Mouse (Mus musculus): ENCODE measurements around the gene Tubb2b. TPM values are rescaled to one million over a fixed set of nuclear protein-coding genes. Genes with fewer than 3 reads are reported as not detected.
A peak's percentile ranks its signal among the peaks of the same experiment; 100 is the strongest.

The Tubb2b gene
- 66.5 and 77.7 TPM in 2 replicates for polyA plus RNA-seq (2016; fragmentation: Nextera tagmentation; extraction: Ambion mirVana)

DNA sequence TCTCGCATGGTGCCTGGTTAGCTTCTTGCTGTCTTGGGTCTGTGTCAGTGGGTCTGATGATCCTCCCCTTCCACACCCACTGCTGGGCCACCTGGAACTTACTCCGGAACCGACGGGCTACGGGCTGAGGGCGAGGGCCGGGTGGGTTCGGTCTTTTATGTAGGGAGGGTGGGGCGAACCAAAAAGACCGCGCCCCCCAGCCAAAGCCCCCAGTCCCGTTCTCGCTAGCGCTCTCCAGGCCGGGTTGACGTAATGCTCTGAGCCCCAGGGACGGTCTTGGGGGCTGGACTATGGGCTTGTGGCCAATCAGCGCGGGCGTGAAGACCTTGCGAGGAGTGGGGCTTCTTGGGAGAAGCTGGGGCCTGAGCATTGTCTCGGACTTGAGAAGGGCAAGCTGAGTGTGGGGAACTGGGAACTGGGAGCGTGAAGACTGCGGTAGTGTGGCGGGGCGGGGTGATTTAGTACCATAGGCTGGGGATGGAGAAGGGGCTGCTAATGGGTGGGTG, at the start of gene Tubb2b:
Gene Tubb2b, minus strand, starts transcription at position 241 of the 506 bp plus-strand sequence.
- WGBS, result 1% methylated on average over 26 of the region's 26 CpGs
- Histone ChIP-seq H3K27me3 (no peaks in the 10 kb centered on the region), H3K9me3 (no peaks in the 10 kb centered on the region), H3K36me3 (no peaks in the 10 kb centered on the region), H3K27ac (peak within 1 kb of the TSS; percentile 94), H3K4me2 (replicated peaks) (peak within 1 kb of the TSS; percentile 78), H3K9ac (peak within 1 kb of the TSS; percentile 62), H3K4me1 (peaks cover 41% of the 10 kb centered on the region), H3K4me3 (peak within 1 kb of the TSS; percentile 63)
- peak; percentile 92 for ATAC-seq (ENCODE audit: insufficient number of reproducible peaks, insufficient read depth, low FRiP score, low TSS enrichment)

DNA sequence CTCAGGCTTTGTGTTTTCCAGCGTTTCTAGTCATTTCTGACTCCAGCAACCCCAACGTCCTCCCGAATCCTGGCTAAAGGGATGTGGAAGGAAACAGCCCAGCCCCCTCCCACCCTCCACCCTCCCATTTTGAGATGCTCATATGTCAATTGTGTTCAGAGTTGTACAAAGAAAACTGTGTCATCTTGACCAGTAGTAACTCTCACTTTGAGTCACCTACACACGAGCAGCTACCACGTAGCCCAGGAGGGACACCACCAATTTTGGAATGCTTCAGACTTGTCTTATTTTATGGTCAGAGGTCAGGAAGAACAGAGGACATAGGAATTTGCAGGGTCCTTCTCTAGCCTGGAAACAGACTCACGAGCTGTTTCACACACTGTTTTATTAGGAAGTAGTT, 43.8 kb upstream of the Tubb2b start:
- no peak for ATAC-seq (ENCODE audit: insufficient number of reproducible peaks, insufficient read depth, low FRiP score, low TSS enrichment)
- H3K27ac ChIP-seq, result no peak overlapping the region
- WGBS, result 92% methylated on average over 6 of the region's 6 CpGs
- H3K4me2 ChIP-seq (replicated peaks), result no peak overlapping the region
- no peak overlapping the region for H3K4me3 ChIP-seq
- peaks cover 4% of the 10 kb centered on the region; the same call in 1 of the 2 replicates for H3K36me3 ChIP-seq
- no peaks in the 10 kb centered on the region for H3K4me1 ChIP-seq
- no peaks in the 10 kb centered on the region for H3K27me3 ChIP-seq
- H3K9me3 ChIP-seq, result no peaks in the 10 kb centered on the region
- H3K9ac ChIP-seq, result no peak overlapping the region

DNA sequence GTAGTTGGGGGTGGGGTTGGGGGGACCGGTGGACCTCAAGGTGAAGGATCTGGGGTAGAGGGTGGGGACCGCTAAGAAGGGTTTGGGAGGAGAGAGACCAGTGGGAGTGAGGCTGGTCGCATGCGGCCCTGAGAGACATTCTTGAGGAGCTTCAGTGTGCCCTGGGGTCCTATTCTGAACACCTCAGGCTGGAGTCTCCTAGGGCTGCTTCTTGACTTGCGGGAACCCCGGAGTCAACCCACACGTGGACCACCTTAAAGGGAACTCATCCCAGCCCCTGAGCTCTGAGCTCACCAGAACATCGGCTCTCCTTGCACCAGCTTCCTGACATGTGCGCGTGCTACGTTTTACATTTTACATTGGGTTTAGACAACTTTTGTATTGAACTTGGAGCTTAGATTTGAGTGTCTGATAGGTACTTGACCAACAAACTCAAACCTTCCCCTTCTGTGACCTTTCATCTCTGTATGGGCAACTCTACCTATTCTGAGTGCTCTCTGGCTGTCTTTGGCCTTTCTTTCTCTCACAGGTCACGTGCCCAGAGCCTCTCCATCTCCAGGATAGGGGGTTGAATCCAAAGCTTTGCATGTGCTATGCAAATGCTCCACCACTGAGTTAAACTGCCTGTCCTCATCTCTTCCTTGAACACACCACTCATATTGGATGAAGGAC, 33.2 kb upstream of the Tubb2b start:
- Histone ChIP-seq H3K9me3 (no peaks in the 10 kb centered on the region), H3K27ac (peak overlapping the region; percentile 92), H3K4me1 (peaks cover 12% of the 10 kb centered on the region), H3K27me3 (no peaks in the 10 kb centered on the region), H3K4me2 (replicated peaks) (peak overlapping the region; percentile 62), H3K36me3 (peaks cover 7% of the 10 kb centered on the region), H3K4me3 (peak overlapping the region; percentile 75), H3K9ac (peak overlapping the region; percentile 68)
- ATAC-seq (ENCODE audit: insufficient number of reproducible peaks, insufficient read depth, low FRiP score, low TSS enrichment), result peak; percentile 76
- WGBS, result 40% methylated on average over 12 of the region's 12 CpGs

DNA sequence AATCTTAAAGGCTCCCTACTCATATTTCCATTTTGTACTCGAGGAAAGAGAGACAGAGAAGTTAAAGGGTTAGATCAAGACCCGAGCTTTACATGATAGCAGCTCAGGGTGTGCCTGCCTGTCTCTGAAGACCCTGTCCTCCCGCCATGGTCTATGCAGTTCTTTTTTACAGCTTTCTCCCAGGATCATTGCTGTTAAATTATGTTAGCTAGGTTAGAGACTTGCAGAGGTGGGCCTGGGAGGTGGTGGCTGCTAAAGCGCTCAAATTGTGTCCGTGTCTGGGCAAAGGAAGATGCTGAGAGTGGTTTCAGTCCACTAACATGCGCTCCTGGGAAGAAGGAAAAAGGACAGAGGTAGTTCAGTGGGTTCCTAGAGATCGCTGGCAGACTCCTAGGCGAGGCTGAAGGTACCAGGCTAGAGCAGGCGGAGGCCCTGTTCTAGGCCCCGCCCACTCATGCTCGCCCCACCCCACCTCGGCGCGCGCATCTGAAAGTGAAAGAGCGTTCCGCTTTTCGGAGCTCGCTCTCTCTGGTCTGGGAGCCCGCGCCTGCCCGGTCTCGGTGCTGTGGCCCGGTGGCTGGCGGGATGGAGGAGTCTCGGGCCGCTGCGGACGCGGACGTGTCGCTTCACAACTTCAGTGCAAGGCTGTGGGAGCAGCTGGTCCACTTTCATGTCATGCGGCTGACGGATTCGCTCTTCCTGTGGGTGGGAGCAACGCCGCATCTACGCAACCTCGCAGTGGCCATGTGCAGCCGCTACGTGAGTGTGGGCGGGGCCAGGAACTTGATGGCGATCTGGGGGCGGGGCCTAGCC, 32.4 kb upstream of the Tubb2b start, which contains the start of gene Psmg4:
Gene Psmg4, plus strand, starts transcription at position 474 of the 813 bp plus-strand sequence.
- H3K9ac ChIP-seq, result peak within 1 kb of the TSS; percentile 68
- peaks cover 7% of the 10 kb centered on the region for H3K36me3 ChIP-seq
- no peaks in the 10 kb centered on the region for H3K27me3 ChIP-seq
- H3K4me3 ChIP-seq, result peak within 1 kb of the TSS; percentile 75
- 3% methylated on average over 44 of the region's 44 CpGs for WGBS
- peak within 1 kb of the TSS; percentile 92 for H3K27ac ChIP-seq
- peaks cover 12% of the 10 kb centered on the region for H3K4me1 ChIP-seq
- H3K4me2 ChIP-seq (replicated peaks), result peak within 1 kb of the TSS; percentile 62
- no peaks in the 10 kb centered on the region for H3K9me3 ChIP-seq
- peak; percentile 90 for ATAC-seq (ENCODE audit: insufficient number of reproducible peaks, insufficient read depth, low FRiP score, low TSS enrichment)

DNA sequence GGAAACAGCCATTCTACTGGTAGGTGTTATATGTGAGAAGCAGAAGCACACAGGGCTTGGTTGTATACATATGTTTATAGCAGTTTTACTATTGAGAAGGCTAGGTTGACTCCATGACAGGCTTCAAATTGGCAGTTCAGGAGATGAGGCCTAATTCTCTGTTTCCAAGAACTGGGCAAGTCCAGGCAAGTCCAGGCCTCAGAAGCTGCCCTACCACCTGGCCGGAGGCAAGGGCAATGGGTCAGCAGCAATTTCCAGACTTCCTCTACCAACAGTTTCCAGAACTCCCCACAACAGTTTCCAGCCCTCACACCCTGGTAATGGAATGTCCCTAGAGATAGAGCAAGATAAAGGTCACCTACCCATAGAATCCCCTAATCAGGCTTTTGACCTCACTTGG, 29.7 kb upstream of the Tubb2b start:
- Histone ChIP-seq H3K4me1 (peaks cover 12% of the 10 kb centered on the region), H3K4me2 (replicated peaks) (no peak overlapping the region), H3K4me3 (no peak overlapping the region), H3K27me3 (no peaks in the 10 kb centered on the region), H3K9ac (no peak overlapping the region), H3K27ac (no peak overlapping the region), H3K36me3 (no peaks in the 10 kb centered on the region), H3K9me3 (no peaks in the 10 kb centered on the region)
- no peak for ATAC-seq (ENCODE audit: insufficient number of reproducible peaks, insufficient read depth, low FRiP score, low TSS enrichment)
- WGBS, result 64% methylated on average over 1 of the region's 1 CpGs

DNA sequence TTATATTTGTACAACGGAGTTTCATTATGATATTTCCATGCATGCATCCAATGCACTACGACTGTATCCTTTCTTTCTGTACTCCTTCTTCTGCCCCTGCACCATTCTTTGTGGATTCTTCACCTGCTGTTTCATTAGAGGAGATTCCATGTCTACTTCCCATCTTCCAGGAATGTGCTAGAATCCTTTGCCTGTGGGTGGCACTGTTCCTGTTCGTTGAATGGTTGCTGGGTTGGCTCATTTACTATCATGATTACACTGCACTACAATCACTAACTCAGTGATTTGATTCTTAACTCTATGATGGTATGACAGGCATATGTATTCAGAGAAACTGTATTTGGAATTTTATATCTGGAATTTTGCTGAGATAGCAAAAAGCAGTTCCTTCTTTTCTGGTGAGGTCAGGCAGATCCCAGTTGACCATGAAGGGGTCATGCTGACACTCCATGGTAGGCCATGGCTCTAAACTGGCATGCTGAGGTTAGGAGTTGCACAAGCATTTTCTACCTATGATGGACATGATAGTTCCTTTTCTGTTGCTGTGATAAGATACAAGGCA, 27.4 kb upstream of the Tubb2b start:
- ATAC-seq (ENCODE audit: insufficient number of reproducible peaks, insufficient read depth, low FRiP score, low TSS enrichment), result no peak
- H3K27me3 ChIP-seq, result no peaks in the 10 kb centered on the region
- H3K4me1 ChIP-seq, result peaks cover 8% of the 10 kb centered on the region
- no peaks in the 10 kb centered on the region for H3K9me3 ChIP-seq
- H3K4me2 ChIP-seq (replicated peaks), result no peak overlapping the region
- H3K27ac ChIP-seq, result no peak overlapping the region
- 93% methylated on average over 3 of the region's 3 CpGs for WGBS
- H3K36me3 ChIP-seq, result no peaks in the 10 kb centered on the region
- no peak overlapping the region for H3K4me3 ChIP-seq
- H3K9ac ChIP-seq, result no peak overlapping the region

DNA sequence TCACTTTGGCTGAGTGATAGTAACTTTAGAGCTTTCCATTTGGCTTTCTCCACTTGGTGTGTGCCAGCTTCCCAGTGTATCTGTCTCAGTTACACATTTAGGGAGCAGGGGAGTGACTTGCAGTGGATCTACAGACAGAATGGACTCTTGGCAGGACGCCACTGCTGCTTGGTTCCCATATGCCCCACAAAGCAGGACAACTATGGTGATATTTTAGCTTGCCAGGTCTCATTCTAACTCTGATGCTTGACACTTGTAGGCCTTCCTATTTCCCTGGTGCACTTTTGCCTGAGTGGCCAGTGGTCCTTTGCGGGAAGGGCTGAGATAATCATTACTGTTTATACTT, 26.5 kb upstream of the Tubb2b start:
- no peak for ATAC-seq (ENCODE audit: insufficient number of reproducible peaks, insufficient read depth, low FRiP score, low TSS enrichment)
- H3K4me2 ChIP-seq (replicated peaks), result no peak overlapping the region
- H3K27ac ChIP-seq, result peak overlapping the region; percentile 76
- no peaks in the 10 kb centered on the region for H3K27me3 ChIP-seq
- no peaks in the 10 kb centered on the region for H3K9me3 ChIP-seq
- WGBS, result 72% methylated on average over 2 of the region's 2 CpGs
- peaks cover 3% of the 10 kb centered on the region; the same call in 1 of the 2 replicates for H3K4me1 ChIP-seq
- no peaks in the 10 kb centered on the region for H3K36me3 ChIP-seq
- H3K9ac ChIP-seq, result no peak overlapping the region
- no peak overlapping the region for H3K4me3 ChIP-seq

DNA sequence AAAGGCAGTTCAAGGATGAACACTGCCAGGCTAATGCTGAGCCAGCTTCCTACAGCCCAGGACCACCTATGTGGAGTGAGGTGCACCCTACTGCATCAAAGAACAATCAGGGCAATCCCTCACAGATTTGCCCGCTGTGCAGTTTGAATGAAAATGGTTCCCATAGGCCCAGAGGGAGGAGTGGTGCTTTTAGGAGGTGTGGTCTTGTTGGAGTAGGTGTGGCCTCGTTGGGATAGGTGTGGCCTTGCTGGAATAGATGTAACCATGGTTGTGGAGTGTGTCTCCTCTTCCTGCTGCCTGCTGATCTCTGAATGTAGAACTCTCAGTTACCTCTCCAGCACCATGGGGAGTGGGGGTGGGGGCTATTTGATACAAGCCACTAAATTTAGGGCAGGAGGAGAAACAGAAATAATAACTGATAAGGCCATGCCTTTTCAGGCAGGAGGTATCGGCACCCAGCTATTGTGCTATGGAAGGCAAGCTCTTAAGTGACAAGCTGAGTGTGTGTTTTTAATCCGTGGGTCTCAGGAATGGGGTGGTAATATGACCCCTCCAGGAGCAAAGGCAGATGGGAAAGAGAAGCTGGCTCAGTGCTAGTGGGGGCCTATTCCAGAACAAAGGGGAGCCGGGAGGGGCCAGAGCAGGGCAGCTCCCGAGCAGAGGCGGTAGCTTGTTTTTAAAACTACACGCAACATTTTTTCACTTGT, 26.0 kb upstream of the Tubb2b start:
- H3K27me3 ChIP-seq, result no peaks in the 10 kb centered on the region
- no peak overlapping the region for H3K4me2 ChIP-seq (replicated peaks)
- 42% methylated on average over 8 of the region's 8 CpGs for whole genome bisulfite sequencing
- H3K36me3 ChIP-seq, result no peaks in the 10 kb centered on the region
- H3K9ac ChIP-seq, result no peak overlapping the region
- ATAC-seq (ENCODE audit: insufficient number of reproducible peaks, insufficient read depth, low FRiP score, low TSS enrichment), result peak; percentile 54; the same call in 1 of the 2 replicates
- H3K4me3 ChIP-seq, result no peak overlapping the region
- H3K9me3 ChIP-seq, result no peaks in the 10 kb centered on the region
- peak overlapping the region; percentile 76 for H3K27ac ChIP-seq
- peaks cover 3% of the 10 kb centered on the region; the same call in 1 of the 2 replicates for H3K4me1 ChIP-seq

DNA sequence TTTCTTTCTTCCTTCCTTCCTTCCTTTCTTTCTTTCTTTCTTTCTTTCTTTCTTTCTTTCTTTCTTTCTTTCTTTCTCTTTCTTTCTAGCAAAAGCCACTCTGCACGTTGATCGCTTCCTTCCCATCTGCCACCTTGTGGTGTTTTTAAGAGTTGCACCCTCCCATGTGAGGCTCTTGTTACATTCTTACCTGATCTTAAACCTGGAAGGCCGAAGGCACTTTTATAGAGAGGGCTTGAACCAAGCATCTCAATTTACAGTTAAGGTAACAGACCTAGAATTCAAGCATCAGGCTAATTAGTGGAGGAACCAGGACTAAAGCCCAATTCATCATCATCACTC, 24.6 kb upstream of the Tubb2b start:
- peak overlapping the region; percentile 25; the same call in 1 of the 2 replicates for H3K4me2 ChIP-seq (replicated peaks)
- no peaks in the 10 kb centered on the region for H3K9me3 ChIP-seq
- H3K4me3 ChIP-seq, result no peak overlapping the region
- 0 out of 2 replicates have a peak overlapping the region, but pooled peaks have one; percentile 61 for H3K27ac ChIP-seq
- H3K4me1 ChIP-seq, result peaks cover 11% of the 10 kb centered on the region; the same call in 1 of the 2 replicates
- H3K27me3 ChIP-seq, result no peaks in the 10 kb centered on the region
- H3K36me3 ChIP-seq, result no peaks in the 10 kb centered on the region
- H3K9ac ChIP-seq, result no peak overlapping the region
- 34% methylated on average over 3 of the region's 3 CpGs for WGBS
- no peak for ATAC-seq (ENCODE audit: insufficient number of reproducible peaks, insufficient read depth, low FRiP score, low TSS enrichment)

DNA sequence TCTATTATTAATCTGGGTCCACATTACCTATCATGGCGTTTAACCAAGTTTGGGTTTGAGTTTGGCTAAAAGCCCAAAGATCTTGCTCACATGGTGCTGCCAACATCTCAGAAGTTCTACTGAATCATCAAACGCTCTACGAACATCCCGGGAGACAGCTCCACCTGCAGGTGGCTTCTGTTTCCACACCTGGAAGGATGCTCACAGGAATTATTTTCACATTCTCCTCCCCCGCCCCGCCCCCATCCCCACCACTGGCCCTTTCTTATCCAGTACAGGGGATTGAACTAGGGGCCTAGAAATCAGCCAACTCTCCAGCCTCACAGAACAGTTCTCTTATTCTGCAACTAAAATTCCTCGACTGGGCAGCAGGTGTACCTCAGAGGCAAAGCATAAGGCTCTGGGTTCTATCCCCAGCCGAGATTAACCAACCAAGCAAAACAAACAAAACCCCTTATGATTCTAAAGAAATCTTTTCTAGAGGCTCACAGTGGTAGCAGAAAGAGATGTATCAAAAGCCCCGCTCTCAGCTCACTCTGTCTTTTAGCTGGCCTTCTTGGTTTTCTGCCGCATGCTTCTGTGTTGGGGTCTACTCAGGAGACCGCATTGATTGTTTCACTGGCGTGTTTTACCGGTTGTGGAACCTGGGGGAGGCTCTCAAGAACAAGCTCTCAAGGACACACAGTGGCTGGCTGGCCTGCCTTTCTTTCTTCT, 24.1 kb upstream of the Tubb2b start:
- Histone ChIP-seq H3K36me3 (no peaks in the 10 kb centered on the region), H3K4me2 (replicated peaks) (peak overlapping the region; percentile 25; the same call in 1 of the 2 replicates), H3K4me3 (no peak overlapping the region), H3K9me3 (no peaks in the 10 kb centered on the region), H3K4me1 (peaks cover 16% of the 10 kb centered on the region), H3K27me3 (no peaks in the 10 kb centered on the region), H3K9ac (no peak overlapping the region), H3K27ac (peak overlapping the region; percentile 61)
- WGBS, result 51% methylated on average over 13 of the region's 13 CpGs
- no peak for ATAC-seq (ENCODE audit: insufficient number of reproducible peaks, insufficient read depth, low FRiP score, low TSS enrichment)

Measured in embryonic facial prominence, embryonic 12.5 days (tissue).